Mouse (Mus musculus) embryonic fibroblast, embryonic 13.5 days (primary cell): Measurements from ENCODE around the gene Asf1b.

Experiments
- CTCF ChIP-seq: IDR thresholded peaks from 2 replicates; pipeline ENCODE4 v1.5.1; 2011; ENCODE audit warnings: mild to moderate bottlenecking, control low read depth, low read length, moderate library complexity, borderline replicate concordance; ENCODE audit not compliant: insufficient read depth
- POLR2A ChIP-seq: IDR thresholded peaks from 2 replicates; pipeline ENCODE4 v1.6.1; 2011; ENCODE audit warnings: low read depth, mild to moderate bottlenecking, control low read depth, low read length, moderate library complexity

- TF ChIP-seq CTCF, result no peak
- no peak for TF ChIP-seq POLR2A
Observed at GRCm38 (mm10) chr8:83914860-83915259, 40.4 kb upstream of the Asf1b start.
